Mouse (Mus musculus) midbrain, embryonic 15.5 days (tissue): ENCODE data around the gene Gm14632. TPM values are rescaled to one million over a fixed set of nuclear protein-coding genes. Genes with fewer than 3 reads are reported as not detected.
"Not testable (repeated sequence)": the region's sequence is repeated elsewhere in the genome, so short reads cannot be mapped to it uniquely, and the experiment has no call there.

Source experiments
- ATAC-seq: fragments of 200-750 bp; cut with Nextera tagmentation; replicated peaks from 2 replicates; pipeline ENCODE4 v1.8.0; 2017; ENCODE audit warnings: moderate TSS enrichment
- H3K27ac ChIP-seq: fragments of 300-500 bp; sonication (generic); 2 replicates; pipeline ENCODE4 v1.5.1; 2015; ENCODE audit warnings: mild to moderate bottlenecking, inconsistent platforms
- H3K27me3 ChIP-seq: fragments of 300-500 bp; sonication (generic); replicated peaks from 2 replicates; pipeline ENCODE4 v1.6.1; 2015; ENCODE audit warnings: inconsistent platforms
- H3K36me3 ChIP-seq: fragments of 300-500 bp; sonication (generic); replicated peaks from 2 replicates; pipeline ENCODE4 v1.6.1; 2015; ENCODE audit warnings: inconsistent platforms
- H3K4me1 ChIP-seq: fragments of 300-500 bp; sonication (generic); 2 replicates; pipeline ENCODE4 v1.6.1; 2015; ENCODE audit warnings: inconsistent platforms
- H3K4me2 ChIP-seq: fragments of 300-500 bp; sonication (generic); 2 replicates; pipeline ENCODE4 v1.6.1; 2015; ENCODE audit warnings: inconsistent platforms, mild to moderate bottlenecking, moderate library complexity
- H3K4me3 ChIP-seq: fragments of 300-500 bp; sonication (generic); 2 replicates; pipeline ENCODE4 v1.5.1; 2015; ENCODE audit warnings: mild to moderate bottlenecking, inconsistent platforms
- H3K9ac ChIP-seq: fragments of 300-500 bp; sonication (generic); 2 replicates; pipeline ENCODE4 v1.6.1; 2015; ENCODE audit warnings: mild to moderate bottlenecking, inconsistent platforms
- H3K9me3 ChIP-seq: fragments of 300-500 bp; sonication (generic); 2 replicates; pipeline ENCODE4 v1.6.1; 2016; ENCODE audit warnings: inconsistent platforms
- WGBS: fragments of 180-500 bp; shearing (Covaris S2); methylation state at CpG from one replicate; pipeline ENCODE4 v1.1.7; 2015; ENCODE audit warnings: mixed read lengths; 5-methylcytosine and 5-hydroxymethylcytosine counted together
- polyA plus RNA-seq: library from polyadenylated mRNA; unstranded; fragments of >200 nt; fragmentation: Nextera tagmentation; extraction: Ambion mirVana; gene quantifications from 2 replicates; pipeline ENCODE4 v1.2.1, GENCODE M21; 2015

Gm14632 gene
- polyA plus RNA-seq = not detected in 2 replicates

DNA sequence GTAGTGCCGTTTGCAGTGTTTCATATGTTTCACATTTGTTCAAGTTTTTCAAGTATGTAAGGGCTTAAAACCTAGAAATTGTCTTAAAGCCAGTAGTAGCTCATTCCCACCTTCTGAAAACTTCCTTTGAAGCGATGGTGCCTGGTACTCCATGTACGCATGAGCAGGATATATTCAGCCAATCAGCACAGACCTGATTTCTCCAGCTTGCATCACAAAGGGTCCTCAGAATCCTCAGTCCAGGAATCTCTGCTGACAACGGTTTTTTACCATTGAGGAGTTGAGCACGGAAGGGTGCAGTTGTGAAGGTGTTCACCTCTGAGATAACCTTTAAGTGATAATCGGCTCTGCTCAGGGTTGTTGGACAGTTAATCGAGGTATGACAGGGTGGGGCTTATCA lies at the start of gene Gm14632:
TSS of gene Gm14632 (plus strand) at position 301 of the 400 bp plus-strand sequence.
- H3K27ac ChIP-seq, ATAC-seq, H3K9me3 ChIP-seq, H3K4me1 ChIP-seq, H3K9ac ChIP-seq, H3K4me2 ChIP-seq, H3K4me3 ChIP-seq, H3K27me3 ChIP-seq, H3K36me3 ChIP-seq: not testable (repeated sequence)
- WGBS = 88% methylated on average over 4 of the region's 7 CpGs
